Mouse (Mus musculus) ES-E14 (cell line): Measurements from ENCODE around the gene Cfl1.

Experiments used
- HCFC1 ChIP-seq: IDR thresholded peaks from 2 replicates; pipeline ENCODE4 v1.6.1; 2012; ENCODE audit warnings: low read length, inconsistent platforms, borderline replicate concordance; ENCODE audit not compliant: insufficient read depth
- ZC3H11A ChIP-seq: IDR thresholded peaks from 2 replicates; pipeline ENCODE4 v1.6.1; 2012; ENCODE audit warnings: low read depth, mild to moderate bottlenecking, inconsistent platforms, low read length, borderline replicate concordance

DNA sequence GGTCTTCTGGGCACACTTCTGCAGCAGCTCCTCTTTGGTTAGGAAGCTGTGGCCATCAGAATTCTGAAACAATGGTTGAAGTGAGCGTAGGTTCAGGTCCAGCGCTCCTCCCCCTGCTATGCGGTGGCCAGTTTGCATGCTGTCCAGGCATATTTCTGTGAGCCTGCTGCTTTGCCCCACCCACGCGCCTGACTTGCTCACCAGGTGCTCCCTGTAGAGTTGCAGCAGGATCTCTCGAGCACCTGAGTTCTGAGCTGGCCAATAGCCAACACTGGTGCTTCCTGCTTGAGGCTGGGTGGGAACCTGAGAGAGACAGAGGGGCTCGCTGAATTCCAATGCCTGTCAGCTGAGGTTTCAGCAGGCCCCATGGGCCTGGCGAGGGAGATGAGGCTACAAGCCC is 4.0 kb upstream of the Cfl1 start:
- no peak for TF ChIP-seq HCFC1
- no peak for TF ChIP-seq ZC3H11A
